Mouse (Mus musculus): ENCODE data around the gene Pbp2. TPM values are rescaled to one million over a fixed set of nuclear protein-coding genes. Genes with fewer than 3 reads are reported as not detected.

Pbp2 gene
- not detected in 2 replicates for total RNA-seq (2023)

DNA sequence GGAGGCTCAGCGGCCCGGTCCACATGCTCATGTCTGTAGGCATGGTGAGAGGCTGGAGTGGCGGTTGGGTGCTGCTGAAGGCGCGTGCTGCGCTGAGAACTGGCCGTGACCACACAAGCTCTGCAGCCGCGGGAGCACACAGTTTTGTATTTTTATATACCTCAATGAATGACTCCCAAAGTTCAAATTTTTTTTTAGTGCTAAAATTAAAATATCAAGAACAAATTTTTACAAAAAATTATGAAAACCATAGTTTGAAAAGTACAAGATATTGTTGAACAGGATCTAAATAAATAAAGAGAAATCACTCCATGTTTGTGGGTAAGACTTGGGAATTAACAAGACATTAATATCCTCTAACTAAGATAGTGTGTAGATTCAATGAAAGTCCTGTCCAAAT lies at the start of gene Pbp2:
TSS of gene Pbp2 (minus strand) at position 101 of the 400 bp plus-strand sequence.

Other genes with a start within 250 kb of the Pbp2 start
- gene Gprc5a, start 244.8 kb downstream of the Pbp2 start, total RNA-seq (2023), result 0.22 and 1.0 TPM in 2 replicates
- gene Gprc5d, start 192.1 kb downstream of the Pbp2 start, total RNA-seq (2023), result not detected in 2 replicates
- 4.4 and 4.9 TPM in 2 replicates for gene Fam234b, start 112.4 kb downstream of the Pbp2 start, total RNA-seq (2023)
- 12.8 and 15.9 TPM in 2 replicates for gene Hebp1, start 112.4 kb downstream of the Pbp2 start, total RNA-seq (2023)
- gene Gsg1, start 56.1 kb downstream of the Pbp2 start, total RNA-seq (2023), result 0.61 TPM in 1 of 2 replicates, not detected in the other
- gene Emp1, start 52.1 kb upstream of the Pbp2 start, total RNA-seq (2023), result 47.6 and 51.9 TPM in 2 replicates

Measured in neutrophil, adult 65 days (primary cell).